Mouse (Mus musculus): ENCODE data around the gene Lztfl1.

GRCm38 (mm10) chr9:123758645-123759044, 41.1 kb upstream of the Lztfl1 start:
- TF ChIP-seq CTCF (IDR thresholded peaks at IDR 0.05; ENCODE audit: control insufficient read depth, insufficient read depth, low read length) = no peak
- no peak for TF ChIP-seq POLR2A (IDR thresholded peaks at IDR 0.05; ENCODE audit: borderline replicate concordance, control insufficient read depth, low read depth, low read length)
